Mouse (Mus musculus): ENCODE measurements around the gene Cobll1.
"Not testable (repeated sequence)": the region's sequence is repeated elsewhere in the genome, so short reads cannot be mapped to it uniquely, and the experiment has no call there.

Gene Cobll1

GRCm38 (mm10) chr2:65238964-65239570, at the start of gene Cobll1:
Gene Cobll1, minus strand, starts transcription at chr2:65239403.
- in situ Hi-C loops (cut with MseI, MboI): no loop called here

- in situ Hi-C loops (cut with MseI, MboI): no loop called here
Observed at GRCm38 (mm10) chr2:65288696-65289095, 49.5 kb upstream of the Cobll1 start.

- in situ Hi-C loops (cut with MseI, MboI): no loop called here
Observed at GRCm38 (mm10) chr2:65285380-65285779, 46.2 kb upstream of the Cobll1 start.

GRCm38 (mm10) chr2:65282979-65283378, 43.8 kb upstream of the Cobll1 start:
- in situ Hi-C loops (cut with MseI, MboI): no loop called here

- in situ Hi-C loops (cut with MseI, MboI): no loop called here
Observed at GRCm38 (mm10) chr2:65279029-65279690, 40.0 kb upstream of the Cobll1 start.

- in situ Hi-C loops (cut with MseI, MboI): no loop called here
Observed at GRCm38 (mm10) chr2:65275443-65276061, 36.3 kb upstream of the Cobll1 start.

GRCm38 (mm10) chr2:65273910-65274309, 34.7 kb upstream of the Cobll1 start:
- in situ Hi-C loops (cut with MseI, MboI): no loop called here

GRCm38 (mm10) chr2:65268731-65269130, 29.5 kb upstream of the Cobll1 start:
- in situ Hi-C loops (cut with MseI, MboI): no loop called here

- in situ Hi-C loops (cut with MseI, MboI): no loop called here
Observed at GRCm38 (mm10) chr2:65267834-65268233, 28.6 kb upstream of the Cobll1 start.

- in situ Hi-C loops (cut with MseI, MboI): no loop called here
Observed at GRCm38 (mm10) chr2:65266576-65267299, 27.5 kb upstream of the Cobll1 start.

GRCm38 (mm10) chr2:65262251-65262650, 23.0 kb upstream of the Cobll1 start:
- in situ Hi-C loops (cut with MseI, MboI): no loop called here

GRCm38 (mm10) chr2:65260828-65261227, 21.6 kb upstream of the Cobll1 start:
- in situ Hi-C loops (cut with MseI, MboI): not testable (repeated sequence)

GRCm38 (mm10) chr2:65260400-65260799, 21.2 kb upstream of the Cobll1 start:
- in situ Hi-C loops (cut with MseI, MboI): no loop called here

GRCm38 (mm10) chr2:65257446-65257845, 18.2 kb upstream of the Cobll1 start:
- in situ Hi-C loops (cut with MseI, MboI): no loop called here

GRCm38 (mm10) chr2:65256494-65257254, 17.5 kb upstream of the Cobll1 start:
- in situ Hi-C loops (cut with MseI, MboI): no loop called here

- in situ Hi-C loops (cut with MseI, MboI): no loop called here
Observed at GRCm38 (mm10) chr2:65250589-65251104, 11.4 kb upstream of the Cobll1 start.

GRCm38 (mm10) chr2:65249575-65249974, 10.4 kb upstream of the Cobll1 start:
- in situ Hi-C loops (cut with MseI, MboI): no loop called here

- in situ Hi-C loops (cut with MseI, MboI): no loop called here
Observed at GRCm38 (mm10) chr2:65240173-65240745, 1.1 kb upstream of the Cobll1 start.

GRCm38 (mm10) chr2:65238171-65238963, 836 bp downstream of the Cobll1 start:
- in situ Hi-C loops (cut with MseI, MboI): no loop called here

- in situ Hi-C loops (cut with MseI, MboI): no loop called here
Observed at GRCm38 (mm10) chr2:65237610-65238170, 1.5 kb downstream of the Cobll1 start.

Data from mouse trophoblast stem cell (cell line).